Mouse (Mus musculus): ENCODE data around the gene Gm21915. TPM values are rescaled to one million over a fixed set of nuclear protein-coding genes. Genes with fewer than 3 reads are reported as not detected.

Gm21915 gene
- polyA plus RNA-seq, 1 experiment from 2014 or later, result not detected

- no peak for ATAC-seq (ENCODE audit: insufficient read depth, low FRiP score)
- no peak overlapping the region for H3K4me3 ChIP-seq (replicated peaks; ENCODE audit: low read length)
- 12% methylated on average over 7 of the region's 7 CpGs for WGBS
- no peaks in the 10 kb centered on the region for H3K9me3 ChIP-seq (replicated peaks; ENCODE audit: control insufficient read depth, low read length)
- no peak overlapping the region for H3K9ac ChIP-seq (ENCODE audit: low read length)
- 0 out of 2 replicates have a peak overlapping the region, but pooled peaks have one; percentile 7 for H3K4me2 ChIP-seq (ENCODE audit: low read depth, low read length)
- H3K27me3 ChIP-seq (ENCODE audit: control insufficient read depth, insufficient read depth, low read length), result no peaks in the 10 kb centered on the region
- peaks cover 8% of the 10 kb centered on the region for H3K4me1 ChIP-seq (ENCODE audit: control insufficient read depth, insufficient read depth, low read length)
- no peak overlapping the region for H3K27ac ChIP-seq (ENCODE audit: low read length)
- H3K36me3 ChIP-seq (ENCODE audit: control insufficient read depth, insufficient read depth, low read length), result no peaks in the 10 kb centered on the region
These were observed 47.4 kb downstream of the Gm21915 start for GRCm38 (mm10) chr9:40717875-40718185.

Other genes with a start within 250 kb of the Gm21915 start
- gene Gramd1b, start 139.2 kb upstream of the Gm21915 start, polyA plus RNA-seq (2015; fragmentation: Nextera tagmentation; extraction: Ambion mirVana), result 4.4 and 4.9 TPM in 2 replicates
- gene Clmp, start 15.3 kb downstream of the Gm21915 start, polyA plus RNA-seq (2015; fragmentation: Nextera tagmentation; extraction: Ambion mirVana), result 21.5 and 23.2 TPM in 2 replicates
- 2,089 and 2,252 TPM in 2 replicates for gene Hspa8, start 130.4 kb downstream of the Gm21915 start, polyA plus RNA-seq (2015; fragmentation: Nextera tagmentation; extraction: Ambion mirVana)
- not detected in 2 replicates for gene Bsx, start 203.5 kb downstream of the Gm21915 start, polyA plus RNA-seq (2015; fragmentation: Nextera tagmentation; extraction: Ambion mirVana)

All from stomach, embryonic 16.5 days (tissue).